Mouse (Mus musculus): ENCODE measurements around the gene P2ry14. TPM values are rescaled to one million over a fixed set of nuclear protein-coding genes. Genes with fewer than 3 reads are reported as not detected.
A peak's percentile ranks its signal among the peaks of the same experiment; 100 is the strongest.
"Not testable (repeated sequence)": the region's sequence is repeated elsewhere in the genome, so short reads cannot be mapped to it uniquely, and the experiment has no call there.

Gene P2ry14
- polyA plus RNA-seq, 1 experiment from 2014 or later, result 2.8 TPM

DNA sequence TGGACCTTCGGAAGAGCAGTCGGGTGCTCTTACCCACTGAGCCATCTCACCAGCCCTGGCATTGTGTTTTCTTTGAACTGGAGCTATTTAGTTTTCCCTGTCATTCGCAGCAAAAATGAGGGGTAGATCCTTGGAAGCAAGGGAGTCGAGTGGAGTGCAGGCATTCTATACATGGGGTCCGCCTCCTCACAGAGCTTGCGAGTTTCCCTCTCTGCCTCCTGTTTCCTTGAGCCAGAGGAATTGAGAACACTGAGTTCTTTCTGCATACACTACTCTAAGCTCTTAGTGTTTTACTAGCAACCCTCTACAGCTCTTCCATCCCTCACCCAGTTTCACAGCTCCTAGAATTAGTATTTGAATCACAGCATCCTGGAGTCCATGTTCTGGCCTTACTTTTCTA is 2.0 kb upstream of the P2ry14 start:
- 93% methylated on average over 6 of the region's 6 CpGs for WGBS
- H3K9me3 ChIP-seq (replicated peaks; ENCODE audit: control insufficient read depth, low read length), result no peaks in the 10 kb centered on the region
- H3K27ac ChIP-seq (ENCODE audit: low read length), result no peak overlapping the region
- no peaks in the 10 kb centered on the region for H3K4me1 ChIP-seq (ENCODE audit: control insufficient read depth, insufficient read depth, low read length)
- H3K4me3 ChIP-seq (ENCODE audit: low read length), result no peak overlapping the region
- H3K9ac ChIP-seq (ENCODE audit: low read length), result no peak overlapping the region
- no peaks in the 10 kb centered on the region for H3K27me3 ChIP-seq (ENCODE audit: control insufficient read depth, insufficient read depth, low read length)
- no peaks in the 10 kb centered on the region for H3K36me3 ChIP-seq (ENCODE audit: control insufficient read depth, insufficient read depth)
- ATAC-seq (replicated peaks; ENCODE audit: extremely low read depth, insufficient read depth, low FRiP score), result no peak
- H3K4me2 ChIP-seq (ENCODE audit: low read depth, low read length), result no peak overlapping the region

GRCm38 (mm10) chr3:59154888-59155287 is 1.5 kb upstream of the P2ry14 start:
- H3K9me3 ChIP-seq (replicated peaks; ENCODE audit: control insufficient read depth, low read length), result no peaks in the 10 kb centered on the region
- no peak for ATAC-seq (replicated peaks; ENCODE audit: extremely low read depth, insufficient read depth, low FRiP score)
- no peak overlapping the region for H3K4me3 ChIP-seq (ENCODE audit: low read length)
- no peaks in the 10 kb centered on the region for H3K4me1 ChIP-seq (ENCODE audit: control insufficient read depth, insufficient read depth, low read length)
- H3K36me3 ChIP-seq (ENCODE audit: control insufficient read depth, insufficient read depth), result no peaks in the 10 kb centered on the region
- no peak overlapping the region for H3K27ac ChIP-seq (ENCODE audit: low read length)
- 76% methylated on average over 2 of the region's 2 CpGs for WGBS
- no peak overlapping the region for H3K9ac ChIP-seq (ENCODE audit: low read length)
- no peak overlapping the region for H3K4me2 ChIP-seq (ENCODE audit: low read depth, low read length)
- no peaks in the 10 kb centered on the region for H3K27me3 ChIP-seq (ENCODE audit: control insufficient read depth, insufficient read depth, low read length)

DNA sequence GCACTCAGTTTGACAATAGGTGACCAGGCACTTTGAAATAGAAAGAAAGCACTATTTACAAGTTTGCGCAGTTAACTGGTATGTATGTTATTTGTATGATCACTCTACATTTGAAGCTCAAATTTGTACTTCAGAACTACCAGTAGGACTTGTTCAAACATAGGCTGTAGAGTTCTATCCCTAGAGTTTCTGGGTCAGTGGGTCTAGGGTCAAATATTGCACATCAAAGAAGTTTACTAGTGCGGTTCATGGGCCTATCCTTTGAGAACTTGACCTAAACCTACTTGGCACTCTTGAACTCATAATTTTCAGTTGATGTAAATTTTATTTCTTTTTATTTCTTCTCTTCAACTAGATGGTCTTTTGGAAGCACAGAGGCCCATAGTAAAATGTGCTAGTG is 2.8 kb downstream of the P2ry14 start:
- 96% methylated on average over 2 of the region's 2 CpGs for WGBS
- no peaks in the 10 kb centered on the region for H3K27me3 ChIP-seq (ENCODE audit: control insufficient read depth, insufficient read depth, low read length)

DNA sequence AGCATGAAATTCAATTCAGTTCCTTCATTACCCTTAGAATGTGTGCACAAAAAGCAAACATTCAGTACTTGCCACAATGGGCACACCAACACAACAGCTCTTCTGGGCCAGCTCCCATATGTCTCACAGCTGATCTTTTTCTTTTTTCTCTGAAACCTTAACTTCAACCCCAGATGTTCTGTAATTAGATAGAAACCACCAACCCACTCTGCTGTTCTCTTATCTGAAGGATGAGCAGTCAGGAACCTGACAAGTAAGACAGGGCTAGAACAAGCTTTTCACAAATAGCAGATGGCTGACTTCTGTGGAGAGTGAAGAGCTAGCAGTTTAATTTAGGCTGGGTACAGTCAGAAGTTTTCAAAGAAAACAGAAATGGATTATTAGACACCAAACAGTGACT is 3.8 kb downstream of the P2ry14 start:
- ATAC-seq (replicated peaks; ENCODE audit: extremely low read depth, insufficient read depth, low FRiP score), result no peak
- H3K4me3 ChIP-seq (ENCODE audit: low read length), result no peak overlapping the region

More for the DNA sequence above, 2.8 kb downstream of the P2ry14 start:
- no peak for ATAC-seq (replicated peaks; ENCODE audit: extremely low read depth, insufficient read depth, low FRiP score)
- Histone ChIP-seq H3K4me2 (ENCODE audit: low read depth, low read length) (no peak overlapping the region), H3K4me1 (ENCODE audit: control insufficient read depth, insufficient read depth, low read length) (no peaks in the 10 kb centered on the region), H3K9me3 (replicated peaks; ENCODE audit: control insufficient read depth, low read length) (no peaks in the 10 kb centered on the region), H3K4me3 (ENCODE audit: low read length) (no peak overlapping the region), H3K36me3 (ENCODE audit: control insufficient read depth, insufficient read depth) (no peaks in the 10 kb centered on the region), H3K9ac (ENCODE audit: low read length) (no peak overlapping the region), H3K27ac (ENCODE audit: low read length) (no peak overlapping the region)

DNA sequence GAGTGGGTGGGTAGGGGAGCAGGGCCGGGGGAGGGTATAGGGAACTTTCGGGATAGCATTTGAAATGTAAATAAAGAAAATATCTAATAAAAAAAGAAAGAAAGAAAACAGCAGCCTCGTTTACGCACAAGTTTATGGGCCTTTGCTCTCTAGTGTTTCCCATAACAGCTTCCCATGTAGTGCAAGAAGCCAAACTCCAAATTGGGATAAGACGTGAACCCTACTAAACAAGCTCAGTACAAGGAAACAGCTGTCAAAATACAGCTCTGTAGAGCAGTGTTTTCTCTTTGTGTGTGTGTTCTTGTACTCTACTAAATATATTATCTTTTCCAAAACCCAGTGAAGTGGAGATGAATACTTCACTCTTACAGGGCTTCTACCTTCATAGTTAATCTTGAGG is 8.2 kb downstream of the P2ry14 start:
- Histone ChIP-seq H3K4me1 (ENCODE audit: control insufficient read depth, insufficient read depth, low read length) (peaks cover 13% of the 10 kb centered on the region), H3K9ac (ENCODE audit: low read length) (no peak overlapping the region), H3K36me3 (ENCODE audit: control insufficient read depth, insufficient read depth) (no peaks in the 10 kb centered on the region), H3K27me3 (ENCODE audit: control insufficient read depth, insufficient read depth, low read length) (no peaks in the 10 kb centered on the region), H3K4me3 (ENCODE audit: low read length) (no peak overlapping the region), H3K27ac (ENCODE audit: low read length) (no peak overlapping the region), H3K4me2 (ENCODE audit: low read depth, low read length) (no peak overlapping the region), H3K9me3 (replicated peaks; ENCODE audit: control insufficient read depth, low read length) (no peaks in the 10 kb centered on the region)
- 53% methylated on average over 5 of the region's 5 CpGs for WGBS
- ATAC-seq (replicated peaks; ENCODE audit: extremely low read depth, insufficient read depth, low FRiP score), result 0 out of 2 replicates have a peak, but pooled peaks have one; percentile 55

More for the DNA sequence above, 3.8 kb downstream of the P2ry14 start:
- Histone ChIP-seq H3K4me1 (ENCODE audit: control insufficient read depth, insufficient read depth, low read length) (no peaks in the 10 kb centered on the region), H3K27ac (ENCODE audit: low read length) (no peak overlapping the region), H3K9ac (ENCODE audit: low read length) (no peak overlapping the region), H3K27me3 (ENCODE audit: control insufficient read depth, insufficient read depth, low read length) (no peaks in the 10 kb centered on the region), H3K4me2 (ENCODE audit: low read depth, low read length) (no peak overlapping the region), H3K36me3 (ENCODE audit: control insufficient read depth, insufficient read depth) (no peaks in the 10 kb centered on the region), H3K9me3 (replicated peaks; ENCODE audit: control insufficient read depth, low read length) (no peaks in the 10 kb centered on the region)

DNA sequence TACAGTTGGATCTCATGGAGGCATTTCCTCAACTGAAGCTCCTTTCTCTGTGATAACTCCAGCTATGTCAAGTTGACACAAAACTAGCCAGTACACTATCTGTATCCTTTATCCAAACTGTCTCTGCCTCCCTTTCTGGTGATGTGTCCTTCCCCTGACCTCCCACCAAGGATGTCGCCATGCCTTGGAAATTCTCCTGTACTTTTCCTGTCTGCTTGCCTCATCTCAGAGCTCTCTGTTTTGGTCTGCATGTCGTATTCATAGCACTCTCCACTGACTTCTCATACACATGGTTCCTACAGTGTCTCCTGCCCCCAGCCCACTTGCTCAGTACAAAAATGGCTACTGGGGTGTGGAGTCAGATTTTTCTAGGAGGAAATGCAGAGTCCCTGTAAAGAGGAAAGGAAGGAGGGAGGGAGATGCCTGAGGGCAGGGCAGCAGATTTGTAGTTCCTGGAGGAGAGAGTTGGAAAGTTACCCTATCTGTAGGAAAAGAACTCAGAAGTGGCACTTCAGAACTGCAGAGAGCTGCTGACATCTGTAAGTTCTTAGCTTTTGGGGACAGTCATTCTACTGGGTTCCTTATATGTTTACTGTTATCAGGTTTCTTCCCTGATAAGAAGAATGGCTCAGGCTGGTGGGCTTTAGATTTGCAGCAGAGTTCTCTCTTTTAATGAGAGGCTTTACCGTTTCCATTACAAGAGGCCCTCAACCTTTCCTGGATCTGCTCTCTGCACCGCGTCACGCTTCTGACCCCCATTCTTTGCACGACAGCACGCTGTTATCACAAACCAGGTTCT is 11.7 kb downstream of the P2ry14 start:
- ATAC-seq (replicated peaks; ENCODE audit: extremely low read depth, insufficient read depth, low FRiP score), result no peak
- WGBS, result 28% methylated on average over 8 of the region's 8 CpGs
- Histone ChIP-seq H3K9me3 (replicated peaks; ENCODE audit: control insufficient read depth, low read length) (no peaks in the 10 kb centered on the region), H3K9ac (ENCODE audit: low read length) (0 out of 2 replicates have a peak overlapping the region, but pooled peaks have one; percentile 15), H3K27me3 (ENCODE audit: control insufficient read depth, insufficient read depth, low read length) (no peaks in the 10 kb centered on the region), H3K4me2 (ENCODE audit: low read depth, low read length) (no peak overlapping the region), H3K36me3 (ENCODE audit: control insufficient read depth, insufficient read depth) (no peaks in the 10 kb centered on the region), H3K4me1 (ENCODE audit: control insufficient read depth, insufficient read depth, low read length) (peaks cover 15% of the 10 kb centered on the region), H3K4me3 (ENCODE audit: low read length) (no peak overlapping the region), H3K27ac (ENCODE audit: low read length) (0 out of 2 replicates have a peak overlapping the region, but pooled peaks have one; percentile 2)

GRCm38 (mm10) chr3:59140941-59141340 is 12.5 kb downstream of the P2ry14 start:
- H3K27ac ChIP-seq (ENCODE audit: low read length); H3K4me3 ChIP-seq (ENCODE audit: low read length); H3K9ac ChIP-seq (ENCODE audit: low read length); H3K27me3 ChIP-seq (ENCODE audit: control insufficient read depth, insufficient read depth, low read length); H3K4me2 ChIP-seq (ENCODE audit: low read depth, low read length); H3K36me3 ChIP-seq (ENCODE audit: control insufficient read depth, insufficient read depth); ATAC-seq (replicated peaks; ENCODE audit: extremely low read depth, insufficient read depth, low FRiP score); H3K9me3 ChIP-seq (replicated peaks; ENCODE audit: control insufficient read depth, low read length): not testable (repeated sequence)
- H3K4me1 ChIP-seq (ENCODE audit: control insufficient read depth, insufficient read depth, low read length), result peaks cover 15% of the 10 kb centered on the region
- WGBS, result 68% methylated on average over 4 of the region's 4 CpGs

DNA sequence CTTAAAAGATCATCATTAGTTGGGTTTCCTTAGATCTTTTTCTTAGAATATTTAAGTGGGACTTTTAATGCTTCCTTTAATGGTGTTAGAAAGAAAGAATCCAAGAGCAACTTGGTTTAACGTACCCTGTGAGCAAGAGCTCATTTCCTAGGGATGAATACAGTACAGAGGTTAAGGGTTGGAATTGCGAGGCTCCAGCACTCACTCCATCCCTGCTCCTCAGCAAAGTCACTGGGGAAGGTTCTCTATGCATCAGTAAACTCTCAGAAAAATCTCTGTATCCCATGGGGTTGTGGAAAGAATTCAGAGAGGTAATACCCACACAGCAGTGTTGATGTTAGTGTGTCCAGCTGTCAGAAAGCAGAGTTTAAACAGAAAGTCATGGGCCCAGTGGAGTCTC is 13.3 kb downstream of the P2ry14 start:
- H3K9ac ChIP-seq (ENCODE audit: low read length), result no peak overlapping the region
- H3K27me3 ChIP-seq (ENCODE audit: control insufficient read depth, insufficient read depth, low read length), result no peaks in the 10 kb centered on the region
- ATAC-seq (replicated peaks; ENCODE audit: extremely low read depth, insufficient read depth, low FRiP score), result no peak
- no peak overlapping the region for H3K4me2 ChIP-seq (ENCODE audit: low read depth, low read length)
- peaks cover 15% of the 10 kb centered on the region for H3K4me1 ChIP-seq (ENCODE audit: control insufficient read depth, insufficient read depth, low read length)
- H3K36me3 ChIP-seq (ENCODE audit: control insufficient read depth, insufficient read depth), result no peaks in the 10 kb centered on the region
- no peak overlapping the region for H3K4me3 ChIP-seq (ENCODE audit: low read length)
- 82% methylated on average over 2 of the region's 2 CpGs for WGBS
- H3K27ac ChIP-seq (ENCODE audit: low read length), result no peak overlapping the region
- H3K9me3 ChIP-seq (replicated peaks; ENCODE audit: control insufficient read depth, low read length), result no peaks in the 10 kb centered on the region

DNA sequence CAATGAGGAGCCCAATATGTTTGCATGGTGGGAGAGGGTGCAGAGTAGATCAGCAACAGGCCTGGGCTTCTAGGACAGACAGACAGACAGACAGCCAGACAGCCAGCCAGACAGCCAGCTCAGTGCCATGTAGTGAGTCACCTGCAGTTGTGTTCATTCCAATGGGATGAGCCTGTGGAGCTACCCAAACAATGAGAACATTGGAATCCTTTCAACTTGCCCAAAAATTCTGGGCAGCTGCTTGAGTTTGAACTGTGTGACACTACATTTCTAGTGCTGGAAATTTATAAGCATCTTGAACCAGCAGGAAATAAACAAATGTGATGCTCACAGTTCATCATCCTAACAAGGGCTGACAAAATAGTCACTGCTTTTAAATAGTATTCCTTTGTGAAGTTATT is 13.8 kb downstream of the P2ry14 start:
- no peaks in the 10 kb centered on the region for H3K27me3 ChIP-seq (ENCODE audit: control insufficient read depth, insufficient read depth, low read length)
- no peaks in the 10 kb centered on the region for H3K9me3 ChIP-seq (replicated peaks; ENCODE audit: control insufficient read depth, low read length)
- no peak overlapping the region for H3K9ac ChIP-seq (ENCODE audit: low read length)
- no peak overlapping the region for H3K4me2 ChIP-seq (ENCODE audit: low read depth, low read length)
- H3K27ac ChIP-seq (ENCODE audit: low read length), result no peak overlapping the region
- no peaks in the 10 kb centered on the region for H3K36me3 ChIP-seq (ENCODE audit: control insufficient read depth, insufficient read depth)
- peaks cover 15% of the 10 kb centered on the region for H3K4me1 ChIP-seq (ENCODE audit: control insufficient read depth, insufficient read depth, low read length)
- no peak overlapping the region for H3K4me3 ChIP-seq (ENCODE audit: low read length)
- no peak for ATAC-seq (replicated peaks; ENCODE audit: extremely low read depth, insufficient read depth, low FRiP score)

Measured in heart, embryonic 16.5 days (tissue).